Mouse (Mus musculus): ENCODE data around the gene Spaca4.

The Spaca4 gene

DNA sequence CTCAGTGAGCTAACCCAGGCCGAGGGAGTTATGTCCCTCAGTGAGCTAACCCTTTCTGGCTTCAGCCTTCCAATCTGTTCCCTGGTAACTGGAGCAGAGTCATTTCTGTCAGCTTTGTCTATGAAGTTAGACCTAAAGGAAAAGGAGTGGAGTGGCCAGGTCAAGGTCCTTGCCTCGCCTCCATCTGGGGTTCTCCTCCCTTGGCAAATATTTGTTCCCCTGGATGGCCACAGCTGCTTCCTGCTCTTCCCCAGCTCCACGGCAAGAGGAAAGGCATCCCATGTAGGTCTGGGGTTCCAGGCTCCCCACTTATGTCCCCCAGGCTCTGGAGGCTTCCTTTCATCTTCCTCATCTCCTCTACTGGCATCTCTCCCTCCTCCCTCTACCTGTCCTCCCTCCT lies 2.0 kb upstream of the Spaca4 start:
- no peak for DNase-seq (ENCODE audit: low read depth, low spot score)

DNA sequence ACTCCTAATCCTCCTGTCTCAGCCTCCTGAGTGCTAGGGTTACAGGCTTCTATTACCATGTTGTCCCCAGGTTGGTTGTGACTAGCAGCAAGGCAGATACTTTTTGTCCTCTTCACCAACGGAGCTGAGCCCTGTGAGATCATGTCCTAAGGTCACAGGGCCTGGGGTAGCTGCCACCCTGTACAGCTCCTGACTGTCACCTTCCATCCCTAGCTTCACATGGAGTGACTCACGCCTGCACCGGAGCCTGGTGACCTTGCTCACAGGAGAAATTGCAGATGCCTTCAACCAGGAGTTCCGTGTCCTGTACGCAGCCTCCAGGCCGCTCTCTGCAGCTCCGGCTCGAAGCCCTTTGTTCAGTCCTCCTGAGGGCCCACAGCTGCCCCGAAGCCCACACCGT lies 806 bp upstream of the Spaca4 start:
- no peak for DNase-seq (ENCODE audit: low read depth, low spot score)

DNA sequence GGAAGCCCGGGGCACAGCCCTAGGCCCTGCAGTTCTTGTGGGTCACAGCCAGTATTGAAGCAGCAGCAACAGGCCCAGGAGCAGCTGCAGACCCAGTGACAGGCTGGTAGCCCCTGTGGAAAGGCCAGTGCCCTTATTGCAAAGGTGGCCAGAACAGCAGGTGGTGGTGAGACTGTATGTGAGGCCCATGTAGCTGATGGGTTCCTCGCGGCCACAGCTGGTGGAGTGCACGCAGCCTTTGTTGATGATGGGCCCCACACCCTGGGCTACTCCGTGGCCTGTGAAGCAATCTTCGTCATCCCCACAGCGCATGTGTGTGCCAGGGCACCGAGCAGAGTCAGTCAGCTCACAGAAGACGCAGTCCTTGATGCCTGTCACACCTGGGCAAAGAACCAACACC lies 462 bp downstream of the Spaca4 start:
- DNase-seq (ENCODE audit: low read depth, low spot score) = no peak

DNA sequence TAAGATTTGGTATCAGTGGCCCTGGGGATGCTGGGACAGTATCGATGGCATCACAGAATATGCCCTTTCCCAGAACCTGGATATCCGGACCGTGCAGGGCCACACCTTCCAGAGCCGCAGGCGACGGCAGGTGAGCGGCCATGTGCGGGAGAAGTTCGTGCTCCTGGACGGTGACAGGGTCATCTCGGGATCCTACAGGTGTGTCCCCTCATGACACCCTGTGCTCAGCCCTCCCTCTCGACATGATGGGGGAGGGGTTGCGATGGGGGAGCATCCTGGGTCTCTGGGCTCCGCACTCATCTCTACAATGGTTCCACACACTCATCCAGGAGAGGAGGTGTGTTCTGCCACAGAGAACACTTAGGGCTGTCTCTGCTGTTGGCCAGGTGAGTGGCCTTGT lies 1.8 kb downstream of the Spaca4 start:
- no peak for DNase-seq (ENCODE audit: low read depth, low spot score)

DNA sequence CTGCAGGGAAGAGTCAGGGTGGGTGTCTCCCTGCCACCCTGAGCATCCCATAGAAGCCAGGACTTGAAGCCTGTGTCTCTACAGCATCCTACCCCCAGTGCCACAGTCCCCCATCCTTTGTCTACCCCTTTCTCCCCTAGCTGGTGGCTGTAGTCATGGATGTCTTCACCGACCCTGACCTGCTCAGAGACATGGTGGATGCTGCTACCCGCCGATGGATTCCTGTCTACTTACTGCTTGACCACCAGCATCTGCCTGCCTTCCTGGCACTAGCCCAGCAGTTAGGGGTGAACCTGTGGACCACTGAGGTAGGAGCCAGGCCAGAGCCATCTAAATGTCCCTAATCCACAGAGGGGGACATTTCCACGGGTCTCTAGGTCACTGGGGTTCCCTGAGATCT lies 2.3 kb downstream of the Spaca4 start:
- no peak for DNase-seq (ENCODE audit: low read depth, low spot score)

DNA sequence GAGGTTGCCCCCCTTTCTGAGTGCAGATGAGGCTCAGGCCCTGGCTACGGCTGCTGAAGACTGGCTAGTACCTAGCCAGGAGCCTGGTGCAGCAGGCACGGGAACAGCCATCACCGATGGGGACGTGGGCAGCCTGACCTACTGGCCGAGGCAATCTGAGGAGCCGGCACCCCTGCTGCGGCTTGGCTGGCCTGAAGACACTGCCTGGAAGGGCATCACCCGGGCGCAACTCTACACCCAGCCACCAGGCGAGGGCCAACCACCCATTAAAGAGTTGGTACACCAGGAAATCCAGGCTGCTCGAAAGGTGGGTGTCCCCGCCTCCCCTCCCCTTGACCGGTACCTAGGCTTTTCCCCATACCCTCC lies 3.3 kb downstream of the Spaca4 start:
- no peak for DNase-seq (ENCODE audit: low read depth, low spot score)

DNA sequence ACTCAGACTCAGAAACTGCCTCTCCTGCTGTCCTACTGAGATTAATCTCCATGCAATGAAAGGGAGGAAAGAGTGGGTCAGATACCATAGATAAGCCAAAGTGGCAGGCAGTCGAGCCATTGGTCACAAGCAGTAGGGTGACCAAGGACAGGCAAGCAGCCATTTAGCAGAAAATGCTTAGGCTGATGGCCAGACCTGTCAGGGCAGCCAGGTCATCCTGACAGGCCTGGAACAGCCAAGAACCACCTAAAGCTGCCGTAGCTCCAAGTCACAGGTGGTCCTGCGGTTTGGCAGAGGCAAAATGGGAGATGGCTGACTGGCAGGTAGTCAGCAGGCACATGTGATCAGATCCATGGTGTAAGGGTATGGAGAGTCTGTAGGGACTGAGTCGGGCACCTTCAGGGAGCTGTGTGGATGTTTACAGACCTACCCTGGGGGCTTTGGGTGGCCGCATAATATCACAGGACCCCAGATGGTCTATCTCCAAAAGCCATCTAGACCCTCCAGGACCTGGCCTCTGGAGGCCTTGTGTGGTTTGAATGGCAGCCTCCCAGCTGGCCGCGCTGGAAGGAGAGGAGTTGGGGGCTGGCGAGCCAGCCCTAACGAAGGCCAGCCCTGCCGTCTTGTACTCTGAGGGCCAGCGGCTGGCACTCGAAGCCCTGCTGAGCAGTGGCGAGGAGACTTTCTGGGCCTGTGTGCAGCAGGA lies 3.8 kb downstream of the Spaca4 start:
- DNase-seq (ENCODE audit: low read depth, low spot score) = no peak

DNA sequence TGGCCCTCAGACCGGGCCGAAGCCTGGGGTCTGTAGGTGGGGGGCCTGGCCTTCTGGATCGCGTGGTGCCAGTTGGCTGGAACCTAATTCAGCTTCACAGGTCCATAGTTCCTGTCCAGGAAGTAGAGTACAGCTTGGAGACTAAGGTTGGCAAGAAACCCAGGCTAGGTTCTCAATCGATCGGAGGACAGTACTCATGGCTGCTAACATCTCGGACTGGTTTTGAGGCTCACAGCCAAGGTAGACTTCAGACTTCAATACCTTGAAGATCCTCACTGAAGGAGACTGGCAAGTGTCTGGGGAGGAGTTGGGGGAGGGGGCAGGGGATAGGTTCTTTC lies 4.4 kb downstream of the Spaca4 start:
- no peak for DNase-seq (ENCODE audit: low read depth, low spot score)

DNA sequence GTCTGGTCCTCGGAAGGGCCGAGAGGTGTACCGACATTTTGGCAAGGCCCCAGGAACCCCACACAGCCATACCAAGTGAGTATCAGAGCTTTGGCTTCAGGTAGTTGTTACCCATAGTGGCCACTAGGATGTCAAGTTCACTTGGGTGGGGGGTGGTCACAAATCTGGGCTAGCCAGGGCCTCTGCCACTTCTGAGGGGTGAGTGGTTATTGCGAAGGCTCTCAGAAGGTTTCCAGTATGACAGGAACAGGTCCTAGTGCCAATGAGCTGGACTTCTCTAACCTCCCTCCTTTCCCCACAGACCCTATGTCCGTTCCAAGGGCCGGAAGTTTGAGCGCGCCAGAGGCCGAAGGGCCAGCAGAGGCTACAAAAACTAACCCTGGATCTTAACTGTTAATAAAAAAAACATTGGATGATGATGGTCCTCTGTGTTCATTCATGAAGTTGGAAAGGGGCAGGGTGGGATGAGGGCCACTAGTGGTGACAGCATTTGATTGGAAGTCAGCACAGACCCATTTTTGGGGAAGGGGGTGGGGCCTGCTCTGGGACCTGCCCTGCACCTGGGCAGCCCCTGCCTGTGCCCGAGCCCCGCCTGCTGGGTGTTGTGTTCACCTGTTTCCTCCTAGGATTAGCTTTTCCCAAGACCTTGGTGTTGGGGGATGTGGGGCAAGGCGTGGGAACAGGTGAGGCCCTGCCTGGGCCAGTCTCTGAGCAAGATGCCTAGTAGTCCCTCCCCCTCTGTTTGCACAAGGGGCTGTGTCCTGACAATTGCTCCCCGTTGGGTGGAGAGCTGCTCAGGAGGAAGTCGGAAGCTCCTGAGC lies 5.0 kb downstream of the Spaca4 start, which contains the start of gene Fam83e:
Fam83e (plus strand) TSS at position 800 of the 821 bp plus-strand sequence.
- no peak for DNase-seq (ENCODE audit: low read depth, low spot score)

DNA sequence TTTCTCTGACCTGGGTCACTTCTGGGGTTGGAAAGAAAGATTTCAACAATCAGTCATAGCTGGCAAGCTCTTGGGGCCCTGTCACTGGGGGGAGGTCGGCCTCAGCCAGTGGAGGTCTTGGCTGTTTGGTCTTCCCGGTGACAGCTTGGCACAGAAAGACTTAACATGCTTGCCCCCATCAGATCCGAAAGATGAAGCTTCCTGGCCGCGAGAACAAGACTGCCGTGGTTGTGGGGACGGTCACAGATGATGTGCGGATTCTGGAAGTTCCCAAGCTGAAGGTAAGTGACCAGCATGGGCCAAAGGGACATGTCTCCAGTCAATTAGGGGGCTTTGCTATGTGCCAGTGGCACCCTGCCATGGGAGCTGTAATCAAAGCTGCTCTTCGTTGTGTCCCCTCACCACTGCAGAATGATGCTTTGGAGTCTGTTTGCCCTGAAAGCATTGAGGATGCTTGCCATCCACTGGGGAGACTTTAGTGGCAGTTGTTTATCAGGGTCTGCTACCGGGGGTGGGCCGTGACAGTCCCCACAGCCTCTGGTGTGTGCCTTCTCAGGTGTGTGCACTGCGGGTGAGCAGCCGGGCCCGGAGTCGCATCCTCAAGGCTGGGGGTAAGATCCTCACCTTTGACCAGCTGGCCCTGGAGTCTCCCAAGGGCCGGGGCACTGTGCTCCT lies 5.7 kb downstream of the Spaca4 start:
- no peak for DNase-seq (ENCODE audit: low read depth, low spot score)

DNA sequence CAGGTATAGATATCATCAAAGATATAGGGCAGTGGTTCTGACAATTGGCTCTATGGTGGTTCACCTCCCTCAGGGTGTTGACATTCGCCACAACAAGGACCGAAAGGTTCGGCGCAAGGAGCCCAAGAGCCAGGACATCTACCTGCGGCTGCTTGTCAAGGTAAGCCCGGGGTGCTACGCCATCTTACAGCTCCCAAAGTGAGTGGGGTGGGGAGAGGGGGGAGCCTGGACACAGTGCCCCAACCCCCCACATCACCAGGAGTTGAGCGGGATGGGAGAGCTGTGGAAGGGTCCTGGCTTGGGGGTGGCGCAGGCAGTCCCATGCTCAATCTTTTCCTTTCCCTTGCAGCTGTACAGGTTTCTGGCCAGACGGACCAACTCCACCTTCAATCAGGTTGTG lies 6.4 kb downstream of the Spaca4 start:
- no peak for DNase-seq (ENCODE audit: low read depth, low spot score)

DNA sequence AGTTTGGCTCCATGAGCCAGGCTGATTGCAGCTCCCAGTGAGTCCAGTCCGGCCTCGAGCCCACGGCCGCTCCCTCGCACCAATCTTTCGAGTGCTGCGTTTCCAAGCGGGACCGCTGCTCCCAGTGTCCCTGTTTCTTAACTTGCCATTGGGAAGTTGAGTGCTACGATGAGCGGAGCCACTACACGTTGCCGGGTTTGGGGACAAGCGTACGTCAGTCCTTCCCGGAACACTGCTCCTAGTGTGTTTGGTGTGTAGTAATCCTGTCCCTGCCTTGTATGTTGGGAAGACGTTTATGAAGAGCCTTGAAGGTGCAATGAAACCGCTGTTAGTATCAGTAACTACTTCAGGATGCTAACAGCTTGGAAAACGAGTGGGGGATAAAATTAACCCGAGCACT lies 7.3 kb downstream of the Spaca4 start:
- DNase-seq (ENCODE audit: low read depth, low spot score) = no peak

DNA sequence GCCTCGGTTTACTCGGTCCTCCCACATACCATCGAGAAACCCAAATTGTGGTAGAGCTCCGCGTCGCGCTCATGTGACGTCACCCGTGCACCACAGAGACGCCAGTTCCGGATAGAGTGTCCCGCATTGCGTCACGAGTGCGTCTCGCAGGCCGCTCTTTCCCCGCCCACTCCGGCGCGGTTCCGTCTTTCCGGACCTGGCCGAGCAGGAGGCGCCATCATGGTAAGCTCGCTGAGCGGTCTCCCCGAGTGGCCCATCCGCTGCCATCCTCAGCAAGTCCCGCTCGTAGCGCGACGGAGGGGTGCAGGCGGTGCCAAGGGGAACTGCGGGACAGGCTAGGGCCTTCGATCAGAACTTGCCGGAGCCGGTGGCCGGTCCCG lies 7.7 kb downstream of the Spaca4 start, which contains the start of gene Sphk2:
Sphk2 (minus strand) TSS at position 85 of the 380 bp plus-strand sequence.
- DNase-seq (ENCODE audit: low read depth, low spot score) = peak; percentile 100

DNA sequence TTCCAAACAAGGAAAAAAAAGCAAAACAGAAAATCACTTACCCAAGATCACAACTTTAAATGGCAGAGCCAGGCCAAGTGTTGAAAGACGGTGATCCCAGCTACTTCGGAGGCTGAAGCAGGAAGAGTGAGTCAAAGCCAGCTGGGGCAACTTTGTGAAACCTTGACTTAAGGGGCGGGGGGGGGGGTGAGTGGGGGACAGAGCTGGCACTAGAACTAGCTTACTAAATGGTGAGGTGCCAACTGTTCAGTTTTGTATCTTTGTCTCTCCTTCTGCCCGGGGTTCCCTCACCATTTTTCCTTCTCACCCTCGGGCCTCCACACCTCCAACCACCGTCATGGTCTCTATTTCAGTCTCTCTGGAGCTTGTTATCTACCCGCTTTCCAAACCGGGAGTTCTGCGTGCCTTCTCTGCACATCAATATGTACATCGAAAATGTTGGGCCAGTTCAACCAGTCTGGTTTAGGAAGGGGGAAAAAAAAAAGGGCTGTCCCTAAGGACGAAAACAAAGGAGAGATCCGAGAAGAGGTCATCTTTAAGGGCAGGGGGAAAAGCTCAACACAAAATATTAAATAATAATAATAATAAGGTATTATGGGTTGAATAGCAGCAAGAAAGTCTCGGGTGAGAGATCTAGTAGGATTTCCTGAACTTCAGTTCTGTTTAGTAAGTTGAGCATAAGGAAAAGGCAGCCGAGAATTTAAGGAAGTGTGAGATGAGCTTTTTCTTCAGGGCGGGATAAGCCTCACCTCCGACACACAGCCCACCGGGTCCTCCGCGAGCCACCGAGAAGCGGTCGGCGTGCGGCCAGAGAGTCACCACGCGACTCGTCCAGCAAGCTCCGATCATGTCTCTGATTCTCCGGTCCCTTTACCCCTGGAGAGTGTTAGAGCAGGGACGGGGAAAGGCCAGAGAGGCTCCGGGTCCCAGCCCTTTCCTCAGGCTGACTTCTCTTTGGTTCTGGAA lies 8.4 kb downstream of the Spaca4 start:
- no peak for DNase-seq (ENCODE audit: low read depth, low spot score)

DNA sequence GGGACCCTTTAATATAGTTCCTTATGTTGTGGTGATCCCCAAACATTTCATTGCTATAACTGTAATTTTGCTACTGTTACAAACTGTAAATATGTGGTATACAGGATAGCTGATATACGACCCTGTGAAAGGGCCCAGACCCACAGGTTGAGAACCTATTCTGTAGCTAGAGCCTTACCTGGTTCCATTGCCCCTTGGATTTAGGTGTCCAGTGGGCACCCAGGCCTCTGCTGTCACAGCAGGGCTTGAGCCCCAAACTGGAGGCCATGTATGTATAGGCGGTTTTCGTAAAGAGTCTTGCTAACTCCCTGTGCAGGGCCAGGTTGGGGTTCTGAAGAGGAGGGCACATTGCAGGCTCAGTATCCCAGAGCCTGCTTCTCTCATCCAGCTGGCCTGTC lies 9.2 kb downstream of the Spaca4 start:
- DNase-seq (ENCODE audit: low read depth, low spot score) = no peak

DNA sequence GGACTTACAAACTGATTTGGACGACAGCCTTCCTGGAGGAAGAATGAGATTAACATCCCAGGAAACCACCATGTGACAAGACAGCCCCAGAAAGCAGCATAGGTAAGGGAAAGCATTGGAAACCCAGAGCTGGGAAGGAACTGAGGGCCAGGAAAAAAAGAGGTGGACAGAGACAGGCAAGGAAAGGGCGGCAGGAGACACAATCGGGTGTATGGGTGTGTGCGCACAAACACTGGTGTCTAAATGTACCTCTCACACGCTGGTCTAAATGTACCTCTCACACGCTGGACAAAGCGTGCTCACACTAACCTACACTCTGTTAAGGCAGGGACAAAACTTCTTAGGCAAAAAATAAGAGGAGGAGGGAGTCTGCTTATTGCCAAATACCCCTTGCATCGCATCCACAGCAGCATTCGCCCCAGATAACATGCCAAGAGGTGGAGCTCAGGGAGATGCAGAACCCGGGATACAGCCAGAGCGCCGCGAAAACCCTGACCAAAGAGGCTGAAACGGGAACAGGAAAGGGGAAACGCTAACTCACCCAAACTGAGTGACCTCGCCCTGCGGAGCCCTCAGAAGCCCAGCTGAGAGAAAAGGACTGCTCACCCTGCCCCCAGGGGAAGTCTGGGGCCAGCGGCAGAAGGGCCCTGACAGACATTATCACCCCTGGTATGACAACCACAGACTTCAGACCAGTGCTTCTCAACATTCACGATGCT lies 9.7 kb downstream of the Spaca4 start:
- DNase-seq (ENCODE audit: low read depth, low spot score) = no peak

DNA sequence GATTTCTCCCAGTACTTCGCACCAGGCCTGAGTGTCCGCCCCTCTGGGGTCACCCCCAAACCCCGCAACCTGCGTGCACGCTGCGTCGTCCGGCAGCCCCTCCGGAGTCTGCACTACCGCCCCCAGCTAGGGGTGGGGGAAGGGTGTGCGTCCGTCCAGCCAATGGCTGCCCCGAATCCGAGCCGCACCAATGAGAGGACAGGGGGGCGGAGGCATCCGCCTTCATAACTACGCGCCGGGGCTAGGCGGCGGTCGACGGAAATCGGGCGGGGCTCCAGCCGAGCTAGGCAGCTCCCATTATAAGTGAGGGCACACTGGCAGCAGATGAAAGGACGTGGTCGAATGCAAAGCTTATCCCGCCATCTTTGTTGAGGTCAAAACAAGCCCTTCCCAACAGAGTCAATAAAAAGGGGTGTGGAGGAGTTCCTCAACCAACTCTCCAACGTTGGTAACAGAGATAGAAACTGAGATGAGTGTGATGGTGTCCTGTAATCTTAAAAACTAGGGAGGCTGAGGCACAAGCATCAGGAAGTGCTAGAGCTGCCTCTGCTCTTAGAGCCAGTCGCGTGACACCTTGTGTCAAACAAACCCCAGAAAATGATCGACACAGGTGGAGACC lies 10.4 kb downstream of the Spaca4 start, which contains the start of gene Rpl18:
Rpl18 (plus strand) TSS at position 368 of the 619 bp plus-strand sequence.
- peak; percentile 95 for DNase-seq (ENCODE audit: low read depth, low spot score)

DNA sequence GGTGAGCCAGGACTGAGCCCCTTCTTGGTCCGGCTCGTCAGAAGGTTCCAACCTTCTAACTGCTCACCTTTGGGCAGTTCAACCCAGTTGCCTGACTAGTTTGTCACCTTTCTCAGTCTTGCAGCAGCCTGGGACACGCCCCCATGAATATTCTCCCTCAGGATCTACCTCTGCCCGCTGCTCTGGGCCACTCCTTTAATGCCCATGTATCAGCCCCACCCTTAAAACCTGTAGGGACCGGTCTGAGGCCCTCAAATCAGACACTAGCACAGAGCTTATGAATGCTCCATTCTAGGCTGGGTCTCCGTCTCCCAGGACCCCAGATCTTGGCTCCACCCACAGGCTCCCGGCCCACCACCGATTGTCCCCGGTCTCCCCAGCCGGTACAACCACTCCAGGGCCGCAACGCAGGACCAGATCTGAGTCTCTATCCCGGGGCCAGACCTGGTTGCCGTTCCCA lies 11.0 kb downstream of the Spaca4 start:
- no peak for DNase-seq (ENCODE audit: low read depth, low spot score)

DNA sequence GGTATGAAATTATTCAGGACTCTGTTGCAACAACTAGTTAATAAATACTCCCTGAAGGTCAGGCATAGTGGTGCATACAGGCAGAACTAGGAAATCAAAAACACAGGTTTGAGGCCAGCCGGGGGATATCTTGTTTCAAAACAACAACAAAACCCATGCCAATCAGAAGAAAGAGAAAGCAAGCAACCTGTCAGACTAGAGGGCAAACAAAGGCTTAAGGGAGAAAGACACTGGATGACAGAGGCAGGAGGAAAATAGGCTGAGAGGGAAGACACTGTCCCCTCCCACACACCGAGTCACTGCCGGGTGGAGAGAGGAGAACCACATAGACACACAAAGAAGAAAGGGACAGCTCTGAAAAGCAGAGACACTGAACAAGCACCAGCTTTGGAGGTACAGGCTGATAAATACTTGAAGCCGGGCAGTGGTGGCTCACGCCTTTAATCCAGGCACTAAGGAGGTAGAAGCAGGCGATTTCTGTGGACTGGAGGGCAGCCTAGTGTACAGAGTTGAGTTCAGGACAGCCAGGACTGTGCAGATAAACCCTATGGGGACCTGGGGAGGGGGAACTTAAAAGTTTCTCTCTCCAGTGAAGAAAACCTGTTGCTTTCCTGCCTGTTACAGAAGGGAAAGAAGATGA lies 11.6 kb downstream of the Spaca4 start:
- no peak for DNase-seq (ENCODE audit: low read depth, low spot score)

DNA sequence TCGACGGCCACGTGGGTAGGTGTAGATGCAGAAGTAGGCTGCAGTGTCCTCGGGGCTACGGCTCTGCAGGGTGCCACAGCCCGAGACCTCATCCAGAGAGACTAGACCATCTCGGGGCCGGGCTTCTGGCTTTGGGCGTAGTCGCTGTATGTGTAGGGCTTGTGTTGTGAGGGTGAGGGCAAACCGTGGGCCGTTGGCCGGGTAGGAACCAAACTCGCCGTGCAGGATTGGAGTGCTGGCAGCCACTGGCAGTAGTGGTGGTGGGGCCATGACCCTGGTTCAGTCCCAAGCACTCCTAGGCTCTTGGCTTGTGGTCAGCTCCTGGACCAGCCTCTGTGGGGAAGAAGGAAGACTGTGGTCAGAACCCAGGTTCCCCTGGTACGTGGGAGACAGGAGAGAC lies 12.2 kb downstream of the Spaca4 start:
- DNase-seq (ENCODE audit: low read depth, low spot score) = no peak

All from forelimb bud, embryonic 11.5 days (tissue).